Mouse (Mus musculus): ENCODE results near the gene Ramac. TPM values are rescaled to one million over a fixed set of nuclear protein-coding genes. Genes with fewer than 3 reads are reported as not detected.
A peak's percentile ranks its signal among the peaks of the same experiment; 100 is the strongest.

The Ramac gene
- polyA plus RNA-seq, 1 experiment from 2014 or later: 82.4 TPM

DNA sequence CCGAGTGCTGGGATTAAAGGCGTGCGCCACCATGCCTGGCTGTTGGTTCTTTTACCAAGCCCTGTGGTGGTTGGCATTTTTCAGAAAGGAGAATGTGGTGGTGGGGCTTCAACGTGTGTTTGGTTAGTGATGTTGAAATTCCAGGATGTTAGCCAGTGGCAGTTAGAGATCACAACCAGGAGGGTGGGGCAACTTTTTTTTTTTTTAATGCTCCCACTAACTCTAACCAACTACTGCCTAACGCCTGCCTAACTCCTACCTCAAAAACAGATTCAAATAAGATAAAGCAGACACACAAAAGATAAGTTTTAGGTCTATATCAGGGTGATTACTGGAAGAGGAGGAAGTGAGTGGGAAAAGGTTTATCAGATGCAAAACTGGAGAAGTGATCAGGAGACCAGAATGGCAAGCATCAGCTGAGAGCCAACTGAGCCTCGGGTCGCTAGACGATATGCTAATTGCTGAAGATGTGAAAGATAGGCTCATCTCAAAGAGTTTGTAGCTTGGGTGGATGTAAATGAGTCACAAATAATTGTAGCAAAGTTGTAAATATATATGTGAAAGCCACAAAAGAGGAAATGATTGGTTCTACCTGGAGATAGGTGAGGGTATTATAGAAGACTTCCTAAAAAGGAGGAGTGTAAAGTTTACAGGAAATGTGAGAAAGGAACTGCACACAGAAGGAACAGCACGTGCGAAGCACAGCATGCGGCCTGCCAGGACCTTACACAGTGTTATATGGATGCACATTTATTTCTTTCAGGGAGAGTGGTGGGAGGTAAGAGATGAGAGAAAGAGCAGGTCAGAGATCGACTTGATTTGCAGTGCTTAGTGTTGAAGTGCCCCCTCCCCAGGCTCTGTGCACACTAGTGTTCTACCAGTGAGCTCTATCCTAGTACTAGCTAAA, 30.3 kb upstream of the Ramac start:
- 86% methylated on average over 12 of the region's 12 CpGs for WGBS
- H3K27ac ChIP-seq (ENCODE audit: poor library complexity, severe bottlenecking): no peak overlapping the region
- 0 out of 2 replicates have a peak, but pooled peaks cover 3% of the 10 kb centered on the region for H3K4me1 ChIP-seq (replicated peaks)
- no peaks in the 10 kb centered on the region for H3K36me3 ChIP-seq
- H3K4me3 ChIP-seq: no peak overlapping the region
- H3K4me2 ChIP-seq: no peak overlapping the region
- no peaks in the 10 kb centered on the region for H3K27me3 ChIP-seq (replicated peaks)
- no peaks in the 10 kb centered on the region for H3K9me3 ChIP-seq (replicated peaks)
- no peak overlapping the region for H3K9ac ChIP-seq
- ATAC-seq (ENCODE audit: insufficient number of reproducible peaks, low FRiP score): no peak

DNA sequence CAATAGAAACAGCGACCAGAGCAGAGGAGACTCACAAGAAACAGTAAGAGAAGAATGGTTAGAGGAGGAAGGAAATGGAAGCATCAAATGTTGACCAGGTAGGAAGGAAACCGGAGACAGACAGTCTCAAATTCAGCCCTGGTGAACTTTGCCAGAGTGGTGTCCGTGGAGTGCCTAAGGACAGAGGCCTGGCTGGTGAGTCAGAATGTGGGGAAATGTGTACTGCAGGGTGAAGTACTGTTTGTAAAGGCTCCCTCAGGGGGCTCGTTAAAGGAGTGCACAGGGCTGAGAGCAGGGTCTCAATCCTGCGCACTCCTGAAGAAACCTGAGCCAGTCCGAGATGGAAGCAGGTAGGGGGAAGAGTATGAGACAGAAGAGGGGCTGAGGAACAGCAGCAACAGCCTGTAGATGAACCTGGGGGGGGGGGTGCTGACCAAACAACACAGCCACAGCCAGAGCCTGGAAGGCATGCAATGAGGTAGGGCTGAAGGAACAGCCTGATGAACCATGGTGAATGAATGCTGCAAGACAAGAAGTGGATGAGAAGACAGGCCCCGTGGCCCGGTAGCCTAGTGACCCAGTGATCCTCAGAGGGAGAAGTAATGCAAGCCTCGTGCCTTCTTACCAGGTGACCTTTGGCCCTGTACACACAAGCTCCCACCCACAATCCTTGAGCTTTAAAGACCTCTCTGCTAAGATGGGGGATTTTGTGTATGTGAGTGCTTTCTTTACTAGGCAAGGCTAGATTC, 27.3 kb upstream of the Ramac start:
- no peak for ATAC-seq (ENCODE audit: insufficient number of reproducible peaks, low FRiP score)
- no peaks in the 10 kb centered on the region for H3K27me3 ChIP-seq (replicated peaks)
- H3K4me3 ChIP-seq: no peak overlapping the region
- no peak overlapping the region for H3K27ac ChIP-seq (ENCODE audit: poor library complexity, severe bottlenecking)
- H3K9ac ChIP-seq: no peak overlapping the region
- H3K4me2 ChIP-seq: no peak overlapping the region
- 0 out of 2 replicates have a peak, but pooled peaks cover 3% of the 10 kb centered on the region for H3K4me1 ChIP-seq (replicated peaks)
- H3K36me3 ChIP-seq: no peaks in the 10 kb centered on the region
- WGBS: 58% methylated on average over 9 of the region's 9 CpGs
- no peaks in the 10 kb centered on the region for H3K9me3 ChIP-seq (replicated peaks)

GRCm38 (mm10) chr7:81738720-81739385, 23.9 kb upstream of the Ramac start:
- no peak overlapping the region for H3K9ac ChIP-seq
- 0 out of 2 replicates have a peak, but pooled peaks cover 2% of the 10 kb centered on the region for H3K9me3 ChIP-seq (replicated peaks)
- no peak for ATAC-seq (ENCODE audit: insufficient number of reproducible peaks, low FRiP score)
- no peaks in the 10 kb centered on the region for H3K27me3 ChIP-seq (replicated peaks)
- H3K4me3 ChIP-seq: no peak overlapping the region
- H3K4me1 ChIP-seq (replicated peaks): 0 out of 2 replicates have a peak, but pooled peaks cover 5% of the 10 kb centered on the region
- no peaks in the 10 kb centered on the region for H3K36me3 ChIP-seq
- no peak overlapping the region for H3K4me2 ChIP-seq
- no peak overlapping the region for H3K27ac ChIP-seq (ENCODE audit: poor library complexity, severe bottlenecking)
- whole genome bisulfite sequencing: 67% methylated on average over 8 of the region's 8 CpGs

- Histone ChIP-seq H3K4me3 (no peak overlapping the region), H3K4me1 (replicated peaks) (0 out of 2 replicates have a peak, but pooled peaks cover 5% of the 10 kb centered on the region), H3K9ac (no peak overlapping the region), H3K4me2 (no peak overlapping the region), H3K9me3 (replicated peaks) (0 out of 2 replicates have a peak, but pooled peaks cover 2% of the 10 kb centered on the region), H3K27ac (ENCODE audit: poor library complexity, severe bottlenecking) (no peak overlapping the region), H3K36me3 (no peaks in the 10 kb centered on the region), H3K27me3 (replicated peaks) (no peaks in the 10 kb centered on the region)
- ATAC-seq (ENCODE audit: insufficient number of reproducible peaks, low FRiP score): no peak
- 83% methylated on average over 7 of the region's 7 CpGs for WGBS
Measured at GRCm38 (mm10) chr7:81740010-81740409, 22.7 kb upstream of the Ramac start.

DNA sequence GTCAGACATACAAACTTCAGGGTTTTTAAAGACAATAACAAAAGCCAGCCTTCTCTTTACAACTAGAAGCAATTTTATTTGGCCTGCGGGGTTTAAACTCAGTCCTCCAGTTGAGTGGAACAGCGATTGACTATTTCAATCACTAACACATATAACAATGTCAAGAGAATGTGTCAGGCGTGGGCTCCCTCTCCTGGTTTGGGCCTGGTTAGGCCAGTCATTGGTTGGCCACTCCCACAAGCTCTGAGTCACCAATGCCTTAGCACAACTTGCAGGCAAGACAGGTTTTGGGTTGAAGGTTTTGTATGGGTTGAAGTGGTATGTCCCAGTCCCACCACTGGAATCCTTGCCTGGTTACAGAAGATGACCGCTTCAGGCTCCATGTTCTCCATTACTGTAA, 18.6 kb upstream of the Ramac start:
- Histone ChIP-seq H3K36me3 (no peaks in the 10 kb centered on the region), H3K4me1 (replicated peaks) (0 out of 2 replicates have a peak, but pooled peaks cover 5% of the 10 kb centered on the region), H3K27me3 (replicated peaks) (no peaks in the 10 kb centered on the region), H3K9me3 (replicated peaks) (0 out of 2 replicates have a peak, but pooled peaks cover 5% of the 10 kb centered on the region), H3K27ac (ENCODE audit: poor library complexity, severe bottlenecking) (no peak overlapping the region; the same call in 1 of the 2 replicates), H3K9ac (no peak overlapping the region), H3K4me3 (no peak overlapping the region), H3K4me2 (no peak overlapping the region)
- 56% methylated on average over 4 of the region's 4 CpGs for WGBS
- ATAC-seq (ENCODE audit: insufficient number of reproducible peaks, low FRiP score): no peak

GRCm38 (mm10) chr7:81747956-81748355, 14.8 kb upstream of the Ramac start:
- H3K4me3 ChIP-seq: no peak overlapping the region

GRCm38 (mm10) chr7:81763110-81763845, 553 bp downstream of the Ramac start:
- Histone ChIP-seq H3K27ac (ENCODE audit: poor library complexity, severe bottlenecking) (peak overlapping the region; percentile 85), H3K4me2 (peak overlapping the region; percentile 98), H3K27me3 (replicated peaks) (no peaks in the 10 kb centered on the region), H3K4me1 (replicated peaks) (peaks cover 9% of the 10 kb centered on the region), H3K36me3 (no peaks in the 10 kb centered on the region), H3K9me3 (replicated peaks) (no peaks in the 10 kb centered on the region), H3K9ac (peak overlapping the region; percentile 90), H3K4me3 (peak overlapping the region; percentile 93)
- ATAC-seq (ENCODE audit: insufficient number of reproducible peaks, low FRiP score): peak; percentile 70
- WGBS: 2% methylated on average over 60 of the region's 60 CpGs

More at GRCm38 (mm10) chr7:81747956-81748355, 14.8 kb upstream of the Ramac start:
- Histone ChIP-seq H3K9ac (no peak overlapping the region), H3K27me3 (replicated peaks) (no peaks in the 10 kb centered on the region), H3K36me3 (no peaks in the 10 kb centered on the region), H3K27ac (ENCODE audit: poor library complexity, severe bottlenecking) (no peak overlapping the region), H3K4me2 (no peak overlapping the region), H3K9me3 (replicated peaks) (0 out of 2 replicates have a peak, but pooled peaks cover 2% of the 10 kb centered on the region), H3K4me1 (replicated peaks) (0 out of 2 replicates have a peak, but pooled peaks cover 2% of the 10 kb centered on the region)
- ATAC-seq (ENCODE audit: insufficient number of reproducible peaks, low FRiP score): no peak
- WGBS: 86% methylated on average over 3 of the region's 3 CpGs

DNA sequence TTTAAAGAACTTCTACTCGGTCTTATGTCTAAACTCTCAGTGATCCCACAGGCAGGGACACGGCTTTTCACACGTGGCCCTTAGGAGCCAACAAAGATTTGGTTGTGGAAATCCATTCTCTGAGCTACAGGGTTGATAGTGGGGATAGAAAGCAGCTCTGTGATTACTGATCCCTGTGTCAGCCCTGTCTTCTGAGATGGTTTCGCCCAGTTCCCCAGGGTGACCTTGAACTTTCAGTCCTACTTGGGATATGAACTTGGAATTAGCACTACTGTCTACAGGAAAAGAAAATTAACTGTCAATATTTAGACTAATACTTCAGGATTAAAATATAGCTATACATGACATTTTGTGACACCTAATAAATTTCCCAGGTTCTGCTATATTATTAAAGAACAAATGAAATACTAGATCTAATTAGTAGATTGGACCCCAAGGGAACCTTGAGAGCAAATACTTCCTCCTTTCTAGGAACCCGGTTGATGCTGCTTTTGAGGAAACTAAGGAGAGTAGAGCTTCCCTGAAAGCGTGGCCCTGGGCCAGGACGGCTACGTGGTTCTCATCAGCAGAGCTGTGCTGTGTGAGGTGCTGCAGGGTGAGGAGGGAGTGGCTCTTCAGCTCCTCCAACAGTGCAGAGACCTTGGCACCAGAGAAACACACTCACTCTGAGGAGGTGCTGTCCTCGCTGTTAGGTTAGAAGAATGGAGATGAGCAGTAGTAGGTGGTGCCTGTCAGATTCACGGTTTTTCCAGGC, 10.2 kb downstream of the Ramac start:
- H3K27ac ChIP-seq (ENCODE audit: poor library complexity, severe bottlenecking): no peak overlapping the region
- no peaks in the 10 kb centered on the region for H3K27me3 ChIP-seq (replicated peaks)
- no peak overlapping the region for H3K4me2 ChIP-seq
- WGBS: 67% methylated on average over 10 of the region's 10 CpGs
- H3K4me3 ChIP-seq: no peak overlapping the region
- no peak overlapping the region for H3K9ac ChIP-seq
- no peak for ATAC-seq (ENCODE audit: insufficient number of reproducible peaks, low FRiP score)
- H3K4me1 ChIP-seq (replicated peaks): 0 out of 2 replicates have a peak, but pooled peaks cover 9% of the 10 kb centered on the region
- H3K9me3 ChIP-seq (replicated peaks): no peaks in the 10 kb centered on the region
- peaks cover 4% of the 10 kb centered on the region; the same call in 1 of the 2 replicates for H3K36me3 ChIP-seq

DNA sequence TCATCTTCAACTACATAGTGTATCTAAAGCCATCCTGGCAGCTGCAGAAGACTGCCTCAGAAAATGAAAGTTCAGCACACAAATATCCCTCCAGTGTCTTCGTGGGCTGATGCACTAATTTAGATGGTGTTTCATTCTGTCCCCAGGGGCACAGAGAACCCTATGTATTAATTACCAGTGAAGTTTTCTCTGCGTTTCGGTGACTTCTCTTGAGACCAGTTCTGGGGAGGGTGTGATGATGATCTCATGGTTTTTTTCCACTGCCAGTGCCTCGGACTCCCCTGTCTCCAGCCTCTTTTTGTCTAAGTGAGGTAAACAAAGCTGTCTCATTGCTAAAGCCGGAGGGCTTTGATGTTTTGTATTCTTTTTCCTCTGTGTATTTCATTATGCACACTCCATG, 12.6 kb downstream of the Ramac start:
- Histone ChIP-seq H3K27me3 (replicated peaks) (no peaks in the 10 kb centered on the region), H3K9me3 (replicated peaks) (peaks cover under 1% of the 10 kb centered on the region), H3K27ac (ENCODE audit: poor library complexity, severe bottlenecking) (no peak overlapping the region), H3K4me1 (replicated peaks) (0 out of 2 replicates have a peak, but pooled peaks cover 9% of the 10 kb centered on the region), H3K4me2 (no peak overlapping the region), H3K4me3 (no peak overlapping the region), H3K9ac (no peak overlapping the region), H3K36me3 (peaks cover 22% of the 10 kb centered on the region)
- WGBS: 77% methylated on average over 5 of the region's 5 CpGs
- no peak for ATAC-seq (ENCODE audit: insufficient number of reproducible peaks, low FRiP score)

Measured in heart, embryonic 12.5 days (tissue).